Mouse (Mus musculus) MEL (cell line): ENCODE measurements around the gene Cul5.

Source experiments
- CTCF ChIP-seq, 3 experiments: IDR thresholded peaks in 2 of 3; conservative IDR thresholded peaks in 1 of 3; 2 replicates each; pipeline ENCODE4 v1.5.1; 2011 to 2012; ENCODE audit warnings: low read length in 3 of 3, low read depth in 2 of 3, mild to moderate bottlenecking in 2 of 3, improper control_type of control experiment in 1 of 3, inconsistent platforms in 1 of 3, mixed read lengths in 1 of 3, moderate library complexity in 1 of 3; ENCODE audit not compliant: control insufficient read depth in 1 of 3, insufficient read depth in 1 of 3, poor library complexity in 1 of 3, severe bottlenecking in 1 of 3
- JUND ChIP-seq: IDR thresholded peaks from 2 replicates; pipeline ENCODE4 v1.6.1; 2011; ENCODE audit warnings: low read depth, mild to moderate bottlenecking, improper control_type of control experiment, low read length
- MAZ ChIP-seq: IDR thresholded peaks from 2 replicates; pipeline ENCODE4 v1.6.1; 2012; ENCODE audit warnings: low read depth, mild to moderate bottlenecking, inconsistent platforms, low read length, improper control_type of control experiment
- POLR2A ChIP-seq, 2 experiments: IDR thresholded peaks; 2 replicates each; pipeline ENCODE4 v1.6.1; 2011 to 2012; ENCODE audit warnings: low read length in 2 of 2, mild to moderate bottlenecking in 2 of 2, control low read depth in 1 of 2, improper control_type of control experiment in 1 of 2, low read depth in 1 of 2, moderate library complexity in 1 of 2; ENCODE audit not compliant: control insufficient read depth in 1 of 2, insufficient read depth in 1 of 2, poor library complexity in 1 of 2
- RAD21 ChIP-seq: IDR thresholded peaks from 2 replicates; pipeline ENCODE4 v1.6.1; 2011; ENCODE audit warnings: mild to moderate bottlenecking, low read depth, low read length, improper control_type of control experiment
- RCOR1 ChIP-seq: IDR thresholded peaks from 2 replicates; pipeline ENCODE4 v1.6.1; 2012; ENCODE audit warnings: low read depth, mild to moderate bottlenecking, inconsistent platforms, low read length, improper control_type of control experiment
- ZMIZ1 ChIP-seq: IDR thresholded peaks from 2 replicates; pipeline ENCODE4 v1.6.1; 2012; ENCODE audit warnings: low read depth, mild to moderate bottlenecking, inconsistent platforms, low read length, improper control_type of control experiment, moderate library complexity

DNA sequence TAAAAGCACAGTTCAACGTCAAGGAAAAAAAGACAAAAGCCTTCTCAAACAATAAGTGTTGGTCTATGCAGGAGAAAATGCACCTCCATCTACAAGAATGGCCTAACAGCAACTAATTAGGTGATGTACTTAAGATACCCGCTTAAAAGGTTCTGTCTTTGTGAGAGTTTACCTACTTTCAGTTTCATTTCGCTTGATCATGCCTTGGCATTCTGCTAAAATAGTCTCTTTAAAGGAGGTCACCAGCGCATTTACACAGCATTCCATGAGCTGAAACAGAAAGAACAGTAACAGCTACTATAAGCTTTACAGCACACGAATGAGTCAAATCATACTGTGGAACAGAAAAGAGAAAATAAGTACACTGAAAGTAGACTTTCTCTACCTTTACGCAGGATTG lies 35.0 kb downstream of the Cul5 start:
- no peak for TF ChIP-seq POLR2A (IDR thresholded peaks at IDR 0.05; ENCODE audit: control insufficient read depth in 1 of 2, insufficient read depth in 1 of 2, low read depth in 1 of 2, low read length in 2 of 2, poor library complexity in 1 of 2)
- TF ChIP-seq JUND = no peak
- TF ChIP-seq RAD21 = no peak
- no peak for TF ChIP-seq RCOR1
- no peak for TF ChIP-seq CTCF (IDR thresholded peaks at IDR 0.05 in 2 of 3, conservative IDR thresholded peaks at IDR 0.05 in 1 of 3; ENCODE audit: control insufficient read depth in 1 of 3, insufficient read depth in 1 of 3, low read depth in 2 of 3, low read length in 3 of 3, poor library complexity in 1 of 3, severe bottlenecking in 1 of 3)
- no peak for TF ChIP-seq ZMIZ1
- TF ChIP-seq MAZ = no peak
